Mouse (Mus musculus): ENCODE results near the gene Smarcc2. TPM values are rescaled to one million over a fixed set of nuclear protein-coding genes. Genes with fewer than 3 reads are reported as not detected.

Gene Smarcc2
- polyA plus RNA-seq, 1 experiment, result 86.7 TPM

GRCm38 (mm10) chr10:128508260-128508659 is 49.2 kb downstream of the Smarcc2 start:
- TF ChIP-seq FLI1 (IDR thresholded peaks at IDR 0.05; ENCODE audit: low read length) (no peak), GATA1 (IDR thresholded peaks at IDR 0.05; ENCODE audit: borderline replicate concordance, low read length) (no peak)
- no peak overlapping the region for H3K4me3 ChIP-seq (replicated peaks)
- H3K27me3 ChIP-seq (replicated peaks), result no peaks in the 10 kb centered on the region
- H3K4me1 ChIP-seq, result peaks cover 40% of the 10 kb centered on the region
- H3K36me3 ChIP-seq (replicated peaks; ENCODE audit: low read length), result peaks cover 77% of the 10 kb centered on the region
- H3K9me3 ChIP-seq, result peaks cover 3% of the 10 kb centered on the region; the same call in 1 of the 2 replicates

GRCm38 (mm10) chr10:128509203-128509602 is 50.2 kb downstream of the Smarcc2 start:
- Histone ChIP-seq H3K9me3 (peaks cover 3% of the 10 kb centered on the region; the same call in 1 of the 2 replicates), H3K4me3 (replicated peaks) (no peak overlapping the region), H3K4me1 (peaks cover 31% of the 10 kb centered on the region), H3K27me3 (replicated peaks) (no peaks in the 10 kb centered on the region), H3K36me3 (replicated peaks; ENCODE audit: low read length) (peaks cover 81% of the 10 kb centered on the region)
- no peak for TF ChIP-seq FLI1 (IDR thresholded peaks at IDR 0.05; ENCODE audit: low read length)
- TF ChIP-seq GATA1 (IDR thresholded peaks at IDR 0.05; ENCODE audit: borderline replicate concordance, low read length), result no peak

- H3K36me3 ChIP-seq (replicated peaks; ENCODE audit: low read length), result peaks cover 81% of the 10 kb centered on the region
- no peak for TF ChIP-seq FLI1 (IDR thresholded peaks at IDR 0.05; ENCODE audit: low read length)
- TF ChIP-seq GATA1 (IDR thresholded peaks at IDR 0.05; ENCODE audit: borderline replicate concordance, low read length), result no peak
- H3K9me3 ChIP-seq, result peaks cover 3% of the 10 kb centered on the region; the same call in 1 of the 2 replicates
Measured at GRCm38 (mm10) chr10:128509831-128510230, 50.8 kb downstream of the Smarcc2 start.

GRCm38 (mm10) chr10:128510301-128510700 is 51.3 kb downstream of the Smarcc2 start:
- H3K27me3 ChIP-seq (replicated peaks), result no peaks in the 10 kb centered on the region
- H3K36me3 ChIP-seq (replicated peaks; ENCODE audit: low read length), result peaks cover 86% of the 10 kb centered on the region
- TF ChIP-seq FLI1 (IDR thresholded peaks at IDR 0.05; ENCODE audit: low read length), result no peak
- peaks cover 20% of the 10 kb centered on the region for H3K4me1 ChIP-seq
- no peak overlapping the region for H3K4me3 ChIP-seq (replicated peaks)
- peaks cover 3% of the 10 kb centered on the region; the same call in 1 of the 2 replicates for H3K9me3 ChIP-seq

More at GRCm38 (mm10) chr10:128509831-128510230, 50.8 kb downstream of the Smarcc2 start:
- no peaks in the 10 kb centered on the region for H3K27me3 ChIP-seq (replicated peaks)
- H3K4me1 ChIP-seq, result peaks cover 25% of the 10 kb centered on the region
- no peak overlapping the region for H3K4me3 ChIP-seq (replicated peaks)

GRCm38 (mm10) chr10:128511189-128511588 is 52.1 kb downstream of the Smarcc2 start:
- Histone ChIP-seq H3K4me3 (replicated peaks) (no peak overlapping the region), H3K36me3 (replicated peaks; ENCODE audit: low read length) (peaks cover 89% of the 10 kb centered on the region), H3K9me3 (no peaks in the 10 kb centered on the region), H3K27me3 (replicated peaks) (no peaks in the 10 kb centered on the region), H3K4me1 (peaks cover 19% of the 10 kb centered on the region)
- TF ChIP-seq FLI1 (IDR thresholded peaks at IDR 0.05; ENCODE audit: low read length) (no peak), GATA1 (IDR thresholded peaks at IDR 0.05; ENCODE audit: borderline replicate concordance, low read length) (no peak)

- no peaks in the 10 kb centered on the region for H3K27me3 ChIP-seq (replicated peaks)
- TF ChIP-seq GATA1 (IDR thresholded peaks at IDR 0.05; ENCODE audit: borderline replicate concordance, low read length), result no peak
- no peak for TF ChIP-seq FLI1 (IDR thresholded peaks at IDR 0.05; ENCODE audit: low read length)
- H3K4me1 ChIP-seq, result peaks cover 22% of the 10 kb centered on the region
- H3K4me3 ChIP-seq (replicated peaks), result no peak overlapping the region
- no peaks in the 10 kb centered on the region for H3K9me3 ChIP-seq
- H3K36me3 ChIP-seq (replicated peaks; ENCODE audit: low read length), result peaks cover 89% of the 10 kb centered on the region
Measured at GRCm38 (mm10) chr10:128511761-128512160, 52.7 kb downstream of the Smarcc2 start.

- TF ChIP-seq FLI1 (IDR thresholded peaks at IDR 0.05; ENCODE audit: low read length), result no peak
- no peak for TF ChIP-seq GATA1 (IDR thresholded peaks at IDR 0.05; ENCODE audit: borderline replicate concordance, low read length)
- H3K4me3 ChIP-seq (replicated peaks), result no peak overlapping the region
- H3K27me3 ChIP-seq (replicated peaks), result no peaks in the 10 kb centered on the region
- peaks cover 29% of the 10 kb centered on the region for H3K4me1 ChIP-seq
- peaks cover 96% of the 10 kb centered on the region for H3K36me3 ChIP-seq (replicated peaks; ENCODE audit: low read length)
- no peaks in the 10 kb centered on the region for H3K9me3 ChIP-seq
Measured at GRCm38 (mm10) chr10:128515044-128515443, 56.0 kb downstream of the Smarcc2 start.

- peaks cover 32% of the 10 kb centered on the region for H3K4me1 ChIP-seq
- TF ChIP-seq GATA1 (IDR thresholded peaks at IDR 0.05; ENCODE audit: borderline replicate concordance, low read length), result no peak
- TF ChIP-seq FLI1 (IDR thresholded peaks at IDR 0.05; ENCODE audit: low read length), result no peak
- H3K27me3 ChIP-seq (replicated peaks), result no peaks in the 10 kb centered on the region
- H3K9me3 ChIP-seq, result no peaks in the 10 kb centered on the region
- H3K36me3 ChIP-seq (replicated peaks; ENCODE audit: low read length), result peaks cover 97% of the 10 kb centered on the region
- H3K4me3 ChIP-seq (replicated peaks), result no peak overlapping the region
Measured at GRCm38 (mm10) chr10:128516029-128516428, 57.0 kb downstream of the Smarcc2 start.

- no peak overlapping the region for H3K4me3 ChIP-seq (replicated peaks)
- TF ChIP-seq GATA1 (IDR thresholded peaks at IDR 0.05; ENCODE audit: borderline replicate concordance, low read length) (no peak; the same call in 2 of the 3 replicates), FLI1 (IDR thresholded peaks at IDR 0.05; ENCODE audit: low read length) (no peak)
- no peaks in the 10 kb centered on the region for H3K27me3 ChIP-seq (replicated peaks)
- H3K36me3 ChIP-seq (replicated peaks; ENCODE audit: low read length), result peaks cover 97% of the 10 kb centered on the region
- peaks cover 30% of the 10 kb centered on the region for H3K4me1 ChIP-seq
- H3K9me3 ChIP-seq, result no peaks in the 10 kb centered on the region
Measured at GRCm38 (mm10) chr10:128516677-128517076, 57.6 kb downstream of the Smarcc2 start.

GRCm38 (mm10) chr10:128518833-128519232 is 59.8 kb downstream of the Smarcc2 start:
- H3K36me3 ChIP-seq (replicated peaks; ENCODE audit: low read length), result peaks cover 92% of the 10 kb centered on the region

More at GRCm38 (mm10) chr10:128518833-128519232, 59.8 kb downstream of the Smarcc2 start:
- Histone ChIP-seq H3K4me1 (peaks cover 34% of the 10 kb centered on the region), H3K27me3 (replicated peaks) (peaks cover 1% of the 10 kb centered on the region), H3K9me3 (no peaks in the 10 kb centered on the region), H3K4me3 (replicated peaks) (no peak overlapping the region)
- TF ChIP-seq FLI1 (IDR thresholded peaks at IDR 0.05; ENCODE audit: low read length), result no peak
- no peak for TF ChIP-seq GATA1 (IDR thresholded peaks at IDR 0.05; ENCODE audit: borderline replicate concordance, low read length)
